ENCODE assay signal across 8 mouse cellular contexts in the genomic region with DNA sequence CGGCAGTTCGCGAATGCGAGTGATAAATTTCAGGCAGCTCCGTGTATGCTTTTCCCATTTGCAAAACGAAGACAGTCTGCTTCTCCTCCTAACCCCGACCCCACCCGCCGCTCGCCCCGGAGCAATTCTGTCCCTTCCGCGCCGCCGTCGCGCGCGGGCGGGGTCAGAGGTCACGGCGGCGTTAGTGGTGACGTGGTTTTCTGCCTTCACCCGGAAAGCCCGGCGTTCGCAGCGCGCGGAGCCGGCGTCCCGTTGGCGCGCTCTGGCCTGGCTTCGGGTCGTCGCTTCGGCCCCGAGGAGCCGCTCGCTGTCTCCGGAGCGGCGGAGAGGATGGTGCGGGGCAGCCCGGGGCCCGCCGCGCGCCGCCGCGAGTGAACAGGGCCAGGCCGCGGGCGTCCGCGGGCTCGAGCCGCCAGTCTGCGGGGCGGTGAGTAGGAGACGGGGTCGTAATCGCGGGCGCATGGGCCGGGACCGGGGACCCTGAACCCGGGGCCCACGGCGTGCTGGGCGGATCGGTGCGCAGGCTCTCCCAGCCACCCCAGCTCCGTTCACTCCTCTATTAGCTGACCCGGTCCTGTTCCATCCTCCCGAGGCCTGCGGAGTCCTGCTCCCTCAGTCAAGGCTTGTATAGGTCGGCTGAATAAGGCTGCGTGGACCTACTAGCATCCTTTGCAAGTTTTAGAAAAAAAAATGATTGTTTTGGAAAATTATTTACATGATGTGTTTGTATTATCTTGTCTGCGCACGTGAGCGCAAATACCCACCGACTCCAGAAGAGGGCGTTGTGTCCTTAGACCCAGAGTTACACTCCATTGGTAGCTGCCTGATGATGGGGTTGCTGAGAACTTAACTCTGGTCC. TPM values are rescaled to one million over a fixed set of nuclear protein-coding genes. Genes with fewer than 3 reads are reported as not detected.
A peak's percentile ranks its signal among the peaks of the same experiment; 100 is the strongest.
DNase-seq lines count a peak whose midpoint lies in the region; ATAC-seq and TF ChIP-seq lines count a peak whose summit lies in the region.

No protein-coding gene starts in this region.

- under 1% methylated on average over 84 of the region's 88 CpGs for WGBS in forebrain, embryonic 14.5 days
- 2% methylated on average over 82 of the region's 88 CpGs for WGBS in liver, postnatal 0 days (ENCODE audit: insufficient replicate concordance)
- WGBS in neural tube, embryonic 13.5 days: under 1% methylated on average over 88 of the region's 88 CpGs

- in situ Hi-C loops in ES-E14 (cut with MboI; ENCODE audit: low sequenced_read_pairs in 2 of 2, unreplicated experiment in 2 of 2): no loop called here

- H3K27ac ChIP-seq in ES-E14 (ENCODE audit: insufficient read depth, low read depth, low read length, poor library complexity, severe bottlenecking): peak overlapping the region; percentile 68
- H3K27ac ChIP-seq in forebrain, embryonic 14.5 days (ENCODE audit: low read depth, low read length): peak overlapping the region; percentile 79; the same call in 1 of the 2 replicates
- H3K27ac ChIP-seq in liver, postnatal 0 days (ENCODE audit: low read depth): peak overlapping the region; percentile 92
- peak overlapping the region; percentile 89 for H3K27ac ChIP-seq in neural tube, embryonic 13.5 days (replicated peaks)

- peak overlapping the region; percentile 81 for H3K4me2 ChIP-seq in forebrain, embryonic 14.5 days (ENCODE audit: low read length)
- H3K4me2 ChIP-seq in liver, postnatal 0 days (ENCODE audit: low read depth, low read length): peak overlapping the region; percentile 75
- peak overlapping the region; percentile 72 for H3K4me2 ChIP-seq in neural tube, embryonic 13.5 days

- peak; percentile 77 for TF ChIP-seq CTCF in liver, postnatal 0 days (IDR thresholded peaks at IDR 0.05; ENCODE audit: low read depth)

- peak overlapping the region; percentile 89 for H3K9ac ChIP-seq in ES-E14 (ENCODE audit: insufficient read depth, low read depth, low read length, poor library complexity, severe bottlenecking)
- peak overlapping the region; percentile 98 for H3K9ac ChIP-seq in forebrain, embryonic 14.5 days (ENCODE audit: low read length)
- peak overlapping the region; percentile 95 for H3K9ac ChIP-seq in liver, postnatal 0 days (replicated peaks)
- peak overlapping the region; percentile 96 for H3K9ac ChIP-seq in neural tube, embryonic 13.5 days

- H3K4me1 ChIP-seq in ES-E14 (ENCODE audit: control insufficient read depth in 2 of 2, insufficient read depth in 2 of 2, low read length in 2 of 2, poor library complexity in 1 of 2): peaks cover 9 to 14% of the 10 kb centered on the region in 2 experiments
- H3K4me1 ChIP-seq in forebrain, embryonic 14.5 days (ENCODE audit: control insufficient read depth, insufficient read depth, low read length): peaks cover 11% of the 10 kb centered on the region
- H3K4me1 ChIP-seq in liver, postnatal 0 days (ENCODE audit: insufficient read depth): peaks cover 18% of the 10 kb centered on the region
- H3K4me1 ChIP-seq in neural tube, embryonic 13.5 days (replicated peaks): peaks cover 27% of the 10 kb centered on the region

- peak; percentile 61; the same call in 1 of the 2 replicates for TF ChIP-seq EP300 in liver, postnatal 0 days (IDR thresholded peaks at IDR 0.05; ENCODE audit: low read depth)

- ATAC-seq in forebrain, embryonic 14.5 days: peak; percentile 86
- peak; percentile 91 for ATAC-seq in liver, postnatal 0 days
- peak; percentile 85 for ATAC-seq in neural tube, embryonic 13.5 days (ENCODE audit: low read depth)

- peak overlapping the region; percentile 79 to 100 for H3K4me3 ChIP-seq in ES-E14 (ENCODE audit: insufficient read depth in 1 of 2, low read depth in 1 of 2, low read length in 2 of 2, poor library complexity in 1 of 2, severe bottlenecking in 1 of 2)
- H3K4me3 ChIP-seq in forebrain, embryonic 14.5 days (ENCODE audit: low read depth, low read length): peak overlapping the region; percentile 96
- peak overlapping the region; percentile 92 for H3K4me3 ChIP-seq in liver, postnatal 0 days (ENCODE audit: low read depth, low read length)
- H3K4me3 ChIP-seq in neural tube, embryonic 13.5 days: peak overlapping the region; percentile 96

- no peaks in the 10 kb centered on the region for H3K27me3 ChIP-seq in forebrain, embryonic 14.5 days (replicated peaks; ENCODE audit: control insufficient read depth, insufficient read depth, low read length)
- no peaks in the 10 kb centered on the region for H3K27me3 ChIP-seq in liver, postnatal 0 days (ENCODE audit: insufficient read depth, low read length)
- no peaks in the 10 kb centered on the region for H3K27me3 ChIP-seq in neural tube, embryonic 13.5 days

- no peaks in the 10 kb centered on the region for H3K9me3 ChIP-seq in ES-E14 (ENCODE audit: control insufficient read depth, insufficient read depth, low read depth, low read length)
- no peaks in the 10 kb centered on the region; the same call in 1 of the 2 replicates for H3K9me3 ChIP-seq in forebrain, embryonic 14.5 days (replicated peaks; ENCODE audit: control insufficient read depth, low read length)
- peaks cover 2% of the 10 kb centered on the region; the same call in 1 of the 2 replicates for H3K9me3 ChIP-seq in liver, postnatal 0 days (ENCODE audit: low read length)
- no peaks in the 10 kb centered on the region for H3K9me3 ChIP-seq in neural tube, embryonic 13.5 days

- H3K36me3 ChIP-seq in ES-E14 (ENCODE audit: control insufficient read depth, insufficient read depth, low read length, poor library complexity, severe bottlenecking): 0 out of 2 replicates have a peak, but pooled peaks cover 5% of the 10 kb centered on the region
- H3K36me3 ChIP-seq in forebrain, embryonic 14.5 days (ENCODE audit: control insufficient read depth, insufficient read depth, low read length): no peaks in the 10 kb centered on the region
- H3K36me3 ChIP-seq in liver, postnatal 0 days (replicated peaks; ENCODE audit: insufficient read depth, low read length): no peaks in the 10 kb centered on the region
- H3K36me3 ChIP-seq in neural tube, embryonic 13.5 days: no peaks in the 10 kb centered on the region

- intact Hi-C loops in heart, postnatal 14 days (cut with DNase I): loop anchor here (5.0 kb wide), 2 partner anchors 50 to 195 kb away; partner anchors contain the start of genes Asl, Crcp and Rabgef1

- peak; percentile 60 for DNase-seq in ES-E14 (ENCODE audit: low read depth, low spot score)
- peak; percentile 93 for DNase-seq in cerebellum, adult 11 months
- DNase-seq in forebrain, embryonic 14.5 days (ENCODE audit: low spot score): peak; percentile 89
- DNase-seq in heart, postnatal 14 days: peak; percentile 98
- DNase-seq in layer of hippocampus, adult 11-12 months (ENCODE audit: low spot score): peak; percentile 94
- DNase-seq in liver, postnatal 0 days: peak; percentile 96
- peak; percentile 76 for DNase-seq in telencephalon, adult 2 months (ENCODE audit: low read depth, low spot score)

TF ChIP-seq in ES-E14, 5 proteins besides CTCF, POLR2A, EP300 and RAD21:
- TF ChIP-seq HCFC1 (IDR thresholded peaks at IDR 0.05; ENCODE audit: borderline replicate concordance, insufficient read depth, low read length) (peak; percentile 78; the same call in 1 of the 2 replicates), MAFK (IDR thresholded peaks at IDR 0.05; ENCODE audit: insufficient read depth, low read depth, low read length) (no peak), ZC3H11A (IDR thresholded peaks at IDR 0.05; ENCODE audit: borderline replicate concordance, low read depth, low read length) (no peak), CHD2 (IDR thresholded peaks at IDR 0.05; ENCODE audit: low read depth, low read length) (peak; percentile 61; the same call in 1 of the 2 replicates)
TF ChIP-seq in ES-E14: peak in this region for 2.

RNA-seq across cellular contexts. Expression of gene Tmem248, which starts 5.5 kb away (rescaled TPM):
- total RNA-seq in ES-E14 (2012; rRNA removed): 83.1 and 92.9 TPM in 2 replicates
- polyA plus RNA-seq in forebrain, embryonic 14.5 days (2014; fragmentation: Nextera tagmentation; extraction: Ambion mirVana): 22.5 and 22.7 TPM in 2 replicates
- 10 to 100 TPM; 31.7 to 33.0 TPM for total RNA-seq in heart, postnatal 14 days (2021)
- 28.1 and 30.7 TPM in 2 replicates for polyA plus RNA-seq in liver, postnatal 0 days (2015; fragmentation: Nextera tagmentation; extraction: Ambion mirVana)
- polyA plus RNA-seq in neural tube, embryonic 13.5 days (2015; fragmentation: Nextera tagmentation; extraction: Ambion mirVana): 25.9 TPM in 2 replicates

RNA-seq across cellular contexts. Expression of gene Sbds, which starts 33.0 kb away (rescaled TPM):
- total RNA-seq in ES-E14 (2012; rRNA removed): 50.6 and 61.0 TPM in 2 replicates
- 49.6 and 50.8 TPM in 2 replicates for polyA plus RNA-seq in forebrain, embryonic 14.5 days (2014; fragmentation: Nextera tagmentation; extraction: Ambion mirVana)
- 10 to 100 TPM; 39.9 to 45.4 TPM for total RNA-seq in heart, postnatal 14 days (2021)
- 44.0 and 44.8 TPM in 2 replicates for polyA plus RNA-seq in liver, postnatal 0 days (2015; fragmentation: Nextera tagmentation; extraction: Ambion mirVana)
- 64.1 and 66.3 TPM in 2 replicates for polyA plus RNA-seq in neural tube, embryonic 13.5 days (2015; fragmentation: Nextera tagmentation; extraction: Ambion mirVana)

RNA-seq across cellular contexts. Expression of gene Tyw1, which starts 33.0 kb away (rescaled TPM):
- 87.9 and 135 TPM in 2 replicates for total RNA-seq in ES-E14 (2012; rRNA removed)
- polyA plus RNA-seq in forebrain, embryonic 14.5 days (2014; fragmentation: Nextera tagmentation; extraction: Ambion mirVana): 25.2 and 29.4 TPM in 2 replicates
- 1 to 10 TPM; 8.3 to 9.3 TPM for total RNA-seq in heart, postnatal 14 days (2021)
- 8.4 and 10.9 TPM in 2 replicates for polyA plus RNA-seq in liver, postnatal 0 days (2015; fragmentation: Nextera tagmentation; extraction: Ambion mirVana)
- polyA plus RNA-seq in neural tube, embryonic 13.5 days (2015; fragmentation: Nextera tagmentation; extraction: Ambion mirVana): 23.2 and 27.0 TPM in 2 replicates

RNA-seq across cellular contexts. Expression of gene Rabgef1, which starts 50.8 kb away (rescaled TPM):
- total RNA-seq in ES-E14 (2012; rRNA removed): 17.0 and 18.2 TPM in 2 replicates
- polyA plus RNA-seq in forebrain, embryonic 14.5 days (2014; fragmentation: Nextera tagmentation; extraction: Ambion mirVana): 30.0 and 38.7 TPM in 2 replicates
- total RNA-seq in heart, postnatal 14 days (2021): 10 to 100 TPM; 17.8 to 20.8 TPM
- polyA plus RNA-seq in liver, postnatal 0 days (2015; fragmentation: Nextera tagmentation; extraction: Ambion mirVana): 18.5 and 19.7 TPM in 2 replicates
- 36.4 and 36.6 TPM in 2 replicates for polyA plus RNA-seq in neural tube, embryonic 13.5 days (2015; fragmentation: Nextera tagmentation; extraction: Ambion mirVana)

Comparison
In these comparisons a context has a peak if more than half of its experiments do, and no peak if none do; other contexts are left out.
1. Peak in every context shown above with its lines: DNase-seq, ATAC-seq, H3K4me3 ChIP-seq and H3K27ac ChIP-seq.